Mouse (Mus musculus) megakaryocyte, embryonic 14.5 days (primary cell): ENCODE measurements around the gene Ypel3.

Source experiments
- FLI1 ChIP-seq: IDR thresholded peaks from 2 replicates; pipeline ENCODE4 v1.6.1; 2012; ENCODE audit warnings: low read length, inconsistent platforms, mixed read lengths
- GATA1 ChIP-seq: IDR thresholded peaks from 3 replicates; pipeline ENCODE4 v1.6.1; 2012; ENCODE audit warnings: mixed read lengths, low read length, inconsistent platforms, borderline replicate concordance

DNA sequence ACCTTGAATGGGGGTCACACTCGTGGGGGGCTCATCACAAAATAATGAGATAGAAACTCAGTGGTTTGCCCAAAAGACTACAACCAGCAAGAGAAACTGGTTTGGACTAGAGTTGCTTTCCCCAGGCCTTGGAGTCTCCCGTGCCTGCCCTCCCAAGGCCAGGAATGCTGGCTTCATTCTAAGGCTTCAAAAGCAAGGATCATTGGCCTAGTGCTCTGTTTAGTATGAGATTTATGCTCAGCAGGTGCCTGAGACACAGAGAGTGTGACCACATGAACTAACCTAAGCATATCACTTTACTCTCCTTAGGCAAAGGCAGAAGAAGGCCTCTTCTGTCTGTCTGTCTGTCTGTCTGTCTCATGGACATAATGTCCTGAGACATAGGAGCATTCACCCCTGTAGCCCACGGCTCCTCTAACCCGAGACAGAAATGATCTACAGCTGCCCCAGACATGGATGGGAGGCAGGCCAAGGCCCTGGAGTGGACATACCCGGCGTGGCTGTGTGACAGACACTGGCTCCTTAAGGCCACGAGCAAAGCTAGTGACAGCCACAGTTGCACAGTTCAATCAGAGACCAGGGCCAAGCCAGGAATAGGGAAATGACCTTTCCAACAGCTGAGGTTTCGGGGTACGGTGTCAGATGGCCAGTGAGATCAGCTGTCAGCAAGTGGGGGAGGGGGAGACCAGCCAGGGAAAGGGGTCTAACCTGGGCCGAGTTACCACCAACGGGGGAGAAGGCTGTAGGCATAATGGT, 25.6 kb downstream of the Ypel3 start:
- no peak for TF ChIP-seq GATA1
- no peak for TF ChIP-seq FLI1
